Mouse (Mus musculus) embryonic facial prominence, embryonic 11.5 days (tissue): Measurements from ENCODE around the gene Twf2. TPM values are rescaled to one million over a fixed set of nuclear protein-coding genes. Genes with fewer than 3 reads are reported as not detected.
"Not testable (repeated sequence)": the region's sequence is repeated elsewhere in the genome, so short reads cannot be mapped to it uniquely, and the experiment has no call there.

ENCODE experiments used
- ATAC-seq: fragments of 200-750 bp; cut with Nextera tagmentation; replicated peaks from 2 replicates; pipeline ENCODE4 v1.8.0; 2017; ENCODE audit warnings: low read depth; ENCODE audit not compliant: insufficient number of reproducible peaks, low FRiP score, low TSS enrichment
- DNase-seq: peaks from one replicate; pipeline ENCODE4 v3.0.0-alpha.2; 2015; ENCODE audit warnings: low spot score
- H3K27ac ChIP-seq: fragments of 300-500 bp; sonication (generic); replicated peaks from 2 replicates; pipeline ENCODE4 v1.5.1; 2014; ENCODE audit warnings: mild to moderate bottlenecking, low read depth, low read length, control low read depth
- H3K27me3 ChIP-seq: fragments of 300-500 bp; sonication (generic); 2 replicates; pipeline ENCODE4 v1.6.1; 2014; ENCODE audit warnings: mild to moderate bottlenecking, low read length, moderate library complexity, mixed read lengths; ENCODE audit not compliant: control insufficient read depth, insufficient read depth
- H3K36me3 ChIP-seq: fragments of 300-500 bp; sonication (generic); replicated peaks from 2 replicates; pipeline ENCODE4 v1.6.1; 2014; ENCODE audit warnings: low read depth, mild to moderate bottlenecking, low read length, moderate library complexity, mixed read lengths; ENCODE audit not compliant: control insufficient read depth, insufficient read depth
- H3K4me1 ChIP-seq: fragments of 300-500 bp; sonication (generic); 2 replicates; pipeline ENCODE4 v1.6.1; 2014; ENCODE audit warnings: low read length, mixed read lengths; ENCODE audit not compliant: control insufficient read depth, insufficient read depth
- H3K4me2 ChIP-seq: fragments of 300-500 bp; sonication (generic); 2 replicates; pipeline ENCODE4 v1.6.1; 2014; ENCODE audit warnings: low read depth, mild to moderate bottlenecking, control low read depth, low read length, moderate library complexity
- H3K4me3 ChIP-seq: fragments of 300-500 bp; sonication (generic); 2 replicates; pipeline ENCODE4 v1.5.1; 2014; ENCODE audit warnings: low read depth, low read length, control low read depth
- H3K9ac ChIP-seq: fragments of 300-500 bp; sonication (generic); replicated peaks from 2 replicates; pipeline ENCODE4 v1.6.1; 2014; ENCODE audit warnings: mild to moderate bottlenecking, control low read depth, low read length
- H3K9me3 ChIP-seq: fragments of 300-500 bp; sonication (generic); replicated peaks from 2 replicates; pipeline ENCODE4 v1.6.1; 2016; ENCODE audit warnings: mild to moderate bottlenecking, low read length, inconsistent platforms, mixed read lengths; ENCODE audit not compliant: control insufficient read depth
- WGBS: fragments of 180-500 bp; shearing (Covaris S2); extraction: QIAGEN DNeasy Blood & Tissue Kit; methylation state at CpG from one replicate; pipeline ENCODE4 v1.1.7; 2014; 5-methylcytosine and 5-hydroxymethylcytosine counted together
- polyA plus RNA-seq: library from polyadenylated mRNA; unstranded; fragments of >200 nt; fragmentation: Nextera tagmentation; extraction: Ambion mirVana; gene quantifications from 2 replicates; pipeline ENCODE4 v1.2.1, GENCODE M21; 2014

Gene Twf2
- polyA plus RNA-seq, 1 experiment from 2014 or later = 66.5 TPM

GRCm38 (mm10) chr9:106159784-106160301 lies 43.1 kb upstream of the Twf2 start:
- H3K9me3 ChIP-seq = no peaks in the 10 kb centered on the region
- peak overlapping the region; percentile 53 for H3K4me2 ChIP-seq
- peak; percentile 68 for ATAC-seq
- DNase-seq = peak; percentile 94
- H3K4me1 ChIP-seq = no peaks in the 10 kb centered on the region; the same call in 1 of the 2 replicates
- H3K36me3 ChIP-seq = no peaks in the 10 kb centered on the region
- no peaks in the 10 kb centered on the region for H3K27me3 ChIP-seq
- peak overlapping the region; percentile 73 for H3K9ac ChIP-seq
- under 1% methylated on average over 24 of the region's 24 CpGs for WGBS
- H3K27ac ChIP-seq = peak overlapping the region; percentile 80
- H3K4me3 ChIP-seq = peak overlapping the region; percentile 55

GRCm38 (mm10) chr9:106160426-106160825 lies 42.5 kb upstream of the Twf2 start:
- H3K27ac ChIP-seq = peak overlapping the region; percentile 80; the same call in 1 of the 2 replicates
- H3K36me3 ChIP-seq = no peaks in the 10 kb centered on the region
- H3K4me1 ChIP-seq = no peaks in the 10 kb centered on the region; the same call in 1 of the 2 replicates
- WGBS = 46% methylated on average over 5 of the region's 5 CpGs
- peak overlapping the region; percentile 53 for H3K4me2 ChIP-seq
- H3K27me3 ChIP-seq = no peaks in the 10 kb centered on the region
- peak overlapping the region; percentile 73 for H3K9ac ChIP-seq
- DNase-seq (no peak), ATAC-seq (no peak)
- H3K9me3 ChIP-seq = no peaks in the 10 kb centered on the region
- H3K4me3 ChIP-seq = peak overlapping the region; percentile 55

GRCm38 (mm10) chr9:106166709-106167108 lies 36.2 kb upstream of the Twf2 start:
- 87% methylated on average over 2 of the region's 2 CpGs for WGBS
- Histone ChIP-seq H3K9me3 (no peaks in the 10 kb centered on the region), H3K36me3 (no peaks in the 10 kb centered on the region), H3K9ac (no peak overlapping the region), H3K27me3 (no peaks in the 10 kb centered on the region), H3K27ac (no peak overlapping the region), H3K4me3 (no peak overlapping the region), H3K4me1 (no peaks in the 10 kb centered on the region), H3K4me2 (no peak overlapping the region)
- ATAC-seq (no peak), DNase-seq (no peak)

GRCm38 (mm10) chr9:106167241-106167640 lies 35.7 kb upstream of the Twf2 start:
- DNase-seq (no peak), ATAC-seq (no peak)
- Histone ChIP-seq H3K27me3 (no peaks in the 10 kb centered on the region), H3K4me2 (no peak overlapping the region), H3K9ac (no peak overlapping the region), H3K4me3 (no peak overlapping the region), H3K4me1 (no peaks in the 10 kb centered on the region), H3K27ac (no peak overlapping the region), H3K36me3 (no peaks in the 10 kb centered on the region), H3K9me3 (no peaks in the 10 kb centered on the region)
- WGBS = 71% methylated on average over 3 of the region's 3 CpGs

GRCm38 (mm10) chr9:106167703-106168102 lies 35.2 kb upstream of the Twf2 start:
- Histone ChIP-seq H3K9me3 (no peaks in the 10 kb centered on the region), H3K4me2 (no peak overlapping the region), H3K4me3 (no peak overlapping the region), H3K9ac (no peak overlapping the region), H3K27ac (no peak overlapping the region), H3K4me1 (no peaks in the 10 kb centered on the region), H3K27me3 (no peaks in the 10 kb centered on the region), H3K36me3 (no peaks in the 10 kb centered on the region)
- ATAC-seq = no peak
- DNase-seq = no peak
- WGBS = 44% methylated on average over 1 of the region's 1 CpGs

- H3K36me3 ChIP-seq, H3K9me3 ChIP-seq, H3K4me2 ChIP-seq, ATAC-seq, H3K27ac ChIP-seq, DNase-seq, H3K4me1 ChIP-seq, H3K9ac ChIP-seq, H3K4me3 ChIP-seq, H3K27me3 ChIP-seq: not testable (repeated sequence)
- WGBS = 88% methylated on average over 1 of the region's 1 CpGs
These were observed 33.9 kb upstream of the Twf2 start for GRCm38 (mm10) chr9:106169006-106169405.

GRCm38 (mm10) chr9:106169917-106170316 lies 33.0 kb upstream of the Twf2 start:
- 38% methylated on average over 6 of the region's 6 CpGs for WGBS
- no peak for ATAC-seq
- Histone ChIP-seq H3K27ac (no peak overlapping the region; the same call in 1 of the 2 replicates), H3K9me3 (no peaks in the 10 kb centered on the region), H3K27me3 (no peaks in the 10 kb centered on the region), H3K4me3 (peak overlapping the region; percentile 96), H3K9ac (no peak overlapping the region), H3K4me2 (no peak overlapping the region), H3K36me3 (no peaks in the 10 kb centered on the region), H3K4me1 (no peaks in the 10 kb centered on the region)
- DNase-seq = no peak

- under 1% methylated on average over 68 of the region's 81 CpGs for WGBS
- Histone ChIP-seq H3K4me2 (peak within 1 kb of the TSS; percentile 75), H3K36me3 (no peaks in the 10 kb centered on the region), H3K4me3 (peak within 1 kb of the TSS; percentile 96), H3K27me3 (no peaks in the 10 kb centered on the region), H3K27ac (peak within 1 kb of the TSS; percentile 78), H3K9ac (peak within 1 kb of the TSS; percentile 80), H3K4me1 (no peaks in the 10 kb centered on the region), H3K9me3 (no peaks in the 10 kb centered on the region)
- ATAC-seq (peak; percentile 86), DNase-seq (peak; percentile 93)
These were observed 32.2 kb upstream of the Twf2 start, which contains the start of gene Wdr82 for GRCm38 (mm10) chr9:106170556-106171345. Wdr82 (plus strand) TSS chr9:106170928.
